Mouse (Mus musculus) MEL (cell line): ENCODE measurements around the gene Apbb2. TPM values are rescaled to one million over a fixed set of nuclear protein-coding genes. Genes with fewer than 3 reads are reported as not detected.

Experiments used
- DNase-seq: peaks from one replicate; pipeline ENCODE4 v3.0.0; 2011; ENCODE audit warnings: low read depth, low spot score
- H3K27ac ChIP-seq: 2 replicates; pipeline ENCODE4 v1.5.1; 2012; ENCODE audit warnings: low read depth, mild to moderate bottlenecking, control low read depth, low read length, moderate library complexity; ENCODE audit not compliant: control insufficient read depth
- H3K27me3 ChIP-seq, 2 experiments: fragments of 150-350 bp in 1 of 2; sonication (generic) in 1 of 2; 2 replicates each; pipeline ENCODE4 v1.6.1; 2012; ENCODE audit warnings: low read length in 2 of 2, mild to moderate bottlenecking in 2 of 2, improper control_type of control experiment in 1 of 2, moderate library complexity in 1 of 2; ENCODE audit not compliant: insufficient read depth in 2 of 2, control insufficient read depth in 1 of 2
- H3K36me3 ChIP-seq, 2 experiments: 2 replicates each; pipeline ENCODE4 v1.6.1; 2012 to 2014; ENCODE audit warnings: low read length in 2 of 2, improper control_type of control experiment in 1 of 2, inconsistent platforms in 1 of 2, mild to moderate bottlenecking in 1 of 2; ENCODE audit not compliant: insufficient read depth in 2 of 2, control insufficient read depth in 1 of 2
- H3K4me1 ChIP-seq, 2 experiments: fragments of 150-350 bp in 1 of 2; sonication (generic) in 1 of 2; 2 replicates each; pipeline ENCODE4 v1.6.1; 2012; ENCODE audit warnings: low read length in 2 of 2, improper control_type of control experiment in 1 of 2, mild to moderate bottlenecking in 1 of 2; ENCODE audit not compliant: insufficient read depth in 2 of 2, control insufficient read depth in 1 of 2
- H3K4me3 ChIP-seq, 2 experiments: fragments of 150-350 bp in 1 of 2; sonication (generic) in 1 of 2; 2 replicates each; pipeline ENCODE4 v1.5.1; 2012; ENCODE audit warnings: low read depth in 2 of 2, low read length in 2 of 2, mild to moderate bottlenecking in 2 of 2, moderate library complexity in 2 of 2, control low read depth in 1 of 2, improper control_type of control experiment in 1 of 2; ENCODE audit not compliant: control insufficient read depth in 1 of 2, insufficient read depth in 1 of 2
- H3K79me2 ChIP-seq: 2 replicates; pipeline ENCODE4 v1.6.1; 2012; ENCODE audit warnings: mild to moderate bottlenecking, low read length, moderate library complexity; ENCODE audit not compliant: control insufficient read depth, poor library complexity, insufficient read depth
- H3K9ac ChIP-seq: 2 replicates; pipeline ENCODE4 v1.6.1; 2012; ENCODE audit warnings: low read depth, mild to moderate bottlenecking, control low read depth, low read length, moderate library complexity; ENCODE audit not compliant: control insufficient read depth, poor library complexity, severe bottlenecking
- H3K9me3 ChIP-seq: fragments of 150-350 bp; sonication (generic); replicated peaks from 2 replicates; pipeline ENCODE4 v1.6.1; 2012; ENCODE audit warnings: mild to moderate bottlenecking, low read length, improper control_type of control experiment, moderate library complexity; ENCODE audit not compliant: insufficient read depth
- BHLHE40 ChIP-seq: IDR thresholded peaks from 2 replicates; pipeline ENCODE4 v1.6.1; 2012; ENCODE audit warnings: low read depth, mild to moderate bottlenecking, inconsistent platforms, low read length, improper control_type of control experiment, borderline replicate concordance
- CHD2 ChIP-seq: IDR thresholded peaks from 2 replicates; pipeline ENCODE4 v1.6.1; 2011; ENCODE audit warnings: low read length, improper control_type of control experiment
- E2F4 ChIP-seq: IDR thresholded peaks from 2 replicates; pipeline ENCODE4 v1.6.1; 2011; ENCODE audit warnings: low read depth, low read length, improper control_type of control experiment, borderline replicate concordance
- EP300 ChIP-seq, 2 experiments: IDR thresholded peaks; 2 replicates each; pipeline ENCODE4 v1.6.1; 2011; ENCODE audit warnings: improper control_type of control experiment in 2 of 2, low read length in 2 of 2, low read depth in 1 of 2, mild to moderate bottlenecking in 1 of 2
- ETS1 ChIP-seq: IDR thresholded peaks from 2 replicates; pipeline ENCODE4 v1.6.1; 2012; ENCODE audit warnings: low read depth, mild to moderate bottlenecking, inconsistent platforms, low read length, improper control_type of control experiment, moderate library complexity
- GABPA ChIP-seq: IDR thresholded peaks from 2 replicates; pipeline ENCODE4 v1.6.1; 2012; ENCODE audit warnings: low read depth, mild to moderate bottlenecking, inconsistent platforms, low read length, improper control_type of control experiment, moderate library complexity
- GATA1 ChIP-seq: IDR thresholded peaks from 2 replicates; pipeline ENCODE4 v1.6.1; 2011; ENCODE audit warnings: low read depth, low read length, improper control_type of control experiment
- HCFC1 ChIP-seq: IDR thresholded peaks from 2 replicates; pipeline ENCODE4 v1.6.1; 2012; ENCODE audit warnings: low read depth, mild to moderate bottlenecking, inconsistent platforms, low read length, improper control_type of control experiment, moderate library complexity
- JUND ChIP-seq: IDR thresholded peaks from 2 replicates; pipeline ENCODE4 v1.6.1; 2011; ENCODE audit warnings: low read depth, mild to moderate bottlenecking, improper control_type of control experiment, low read length
- KAT2A ChIP-seq: conservative IDR thresholded peaks from 2 replicates; pipeline ENCODE4 v1.6.1; 2012; ENCODE audit warnings: low read depth, low read length, improper control_type of control experiment, inconsistent platforms
- MAFK ChIP-seq: IDR thresholded peaks from 2 replicates; pipeline ENCODE4 v1.6.1; 2011; ENCODE audit warnings: low read depth, mild to moderate bottlenecking, low read length, improper control_type of control experiment, borderline replicate concordance
- MEF2A ChIP-seq: IDR thresholded peaks from 2 replicates; pipeline ENCODE4 v1.6.1; 2014; ENCODE audit warnings: low read depth, mild to moderate bottlenecking, inconsistent platforms, low read length, improper control_type of control experiment; ENCODE audit not compliant: poor library complexity, insufficient replicate concordance, severe bottlenecking; ENCODE audit errors: extremely low read depth
- MXI1 ChIP-seq: IDR thresholded peaks from 2 replicates; pipeline ENCODE4 v1.6.1; 2011; ENCODE audit warnings: mild to moderate bottlenecking, low read depth, low read length, improper control_type of control experiment
- MYC ChIP-seq: IDR thresholded peaks from 2 replicates; pipeline ENCODE4 v1.6.1; 2011; ENCODE audit warnings: low read depth, mild to moderate bottlenecking, low read length, improper control_type of control experiment, moderate library complexity
- NRF1 ChIP-seq: IDR thresholded peaks from 2 replicates; pipeline ENCODE4 v1.6.1; 2014; ENCODE audit warnings: low read depth, mild to moderate bottlenecking, inconsistent platforms, low read length, improper control_type of control experiment, moderate library complexity; ENCODE audit not compliant: poor library complexity, insufficient read depth, severe bottlenecking
- SMC3 ChIP-seq: IDR thresholded peaks from 2 replicates; pipeline ENCODE4 v1.6.1; 2011; ENCODE audit warnings: low read depth, low read length, improper control_type of control experiment
- TBP ChIP-seq: IDR thresholded peaks from 2 replicates; pipeline ENCODE4 v1.8.0; 2011; ENCODE audit warnings: low read depth, low read length, improper control_type of control experiment
- UBTF ChIP-seq: IDR thresholded peaks from 2 replicates; pipeline ENCODE4 v1.6.1; 2012; ENCODE audit warnings: low read depth, mild to moderate bottlenecking, inconsistent platforms, low read length, improper control_type of control experiment, moderate library complexity, borderline replicate concordance; ENCODE audit not compliant: insufficient read depth
- USF2 ChIP-seq, 2 experiments: IDR thresholded peaks; 2 replicates each; pipeline ENCODE4 v1.6.1; 2011 to 2012; ENCODE audit warnings: improper control_type of control experiment in 2 of 2, low read length in 2 of 2, borderline replicate concordance in 1 of 2, inconsistent platforms in 1 of 2, low read depth in 1 of 2, mild to moderate bottlenecking in 1 of 2; ENCODE audit not compliant: insufficient read depth in 1 of 2
- ZC3H11A ChIP-seq: IDR thresholded peaks from 2 replicates; pipeline ENCODE4 v1.6.1; 2012; ENCODE audit warnings: low read depth, mild to moderate bottlenecking, inconsistent platforms, low read length, improper control_type of control experiment
- ZKSCAN1 ChIP-seq: IDR thresholded peaks from 2 replicates; pipeline ENCODE4 v1.6.1; 2012; ENCODE audit warnings: low read depth, mild to moderate bottlenecking, inconsistent platforms, low read length, improper control_type of control experiment, moderate library complexity
- ZNF384 ChIP-seq: IDR thresholded peaks from 2 replicates; pipeline ENCODE4 v1.6.1; 2012; ENCODE audit warnings: low read depth, mild to moderate bottlenecking, inconsistent platforms, low read length, improper control_type of control experiment
- polyA plus RNA-seq, 2 experiments: library from polyadenylated mRNA; stranded (reverse) in 1 of 2; unstranded in 1 of 2; fragments of >175 nt in 1 of 2; fragments of >200 nt in 1 of 2; gene quantifications; 2 replicates each; pipeline versions ENCODE4 v1.2.1 to v1.2.4; 2012; ENCODE audit warnings: low replicate concordance in 2 of 2, low read depth in 1 of 2; ENCODE audit not compliant: insufficient read length in 2 of 2, insufficient read depth in 1 of 2, missing spikeins in 1 of 2
- total RNA-seq: library from RNA; depleted of rRNA; stranded (reverse); fragments of 300-350 nt; gene quantifications from 2 replicates; pipeline ENCODE4 v1.2.3, GENCODE M21; 2012

Gene Apbb2
- total and polyA plus RNA-seq, 3 experiments = not detected

GRCm38 (mm10) chr5:66470837-66471236 is 147.7 kb downstream of the Apbb2 start:
- H3K9me3 ChIP-seq = no peaks in the 10 kb centered on the region

GRCm38 (mm10) chr5:66469685-66470084 is 148.9 kb downstream of the Apbb2 start:
- H3K9me3 ChIP-seq = no peaks in the 10 kb centered on the region
- H3K9ac ChIP-seq = no peak overlapping the region
- no peaks in the 10 kb centered on the region for H3K79me2 ChIP-seq
- no peak overlapping the region for H3K4me3 ChIP-seq
- no peaks in the 10 kb centered on the region for H3K36me3 ChIP-seq
- no peaks in the 10 kb centered on the region for H3K27me3 ChIP-seq
- H3K27ac ChIP-seq = no peak overlapping the region
- no peak for DNase-seq
- H3K4me1 ChIP-seq = no peaks in the 10 kb centered on the region
- no peak for TF ChIP-seq NRF1
- no peak for TF ChIP-seq MAFK
- TF ChIP-seq CHD2 = no peak
- no peak for TF ChIP-seq SMC3
- TF ChIP-seq HCFC1 = no peak
- TF ChIP-seq BHLHE40 = no peak
- no peak for TF ChIP-seq ZKSCAN1
- no peak for TF ChIP-seq ZNF384
- no peak for TF ChIP-seq MYC
- TF ChIP-seq ZC3H11A = no peak
- TF ChIP-seq MEF2A = no peak

More at GRCm38 (mm10) chr5:66470837-66471236, 147.7 kb downstream of the Apbb2 start:
- Histone ChIP-seq H3K4me1 (no peaks in the 10 kb centered on the region), H3K79me2 (no peaks in the 10 kb centered on the region), H3K36me3 (no peaks in the 10 kb centered on the region), H3K9ac (no peak overlapping the region), H3K27me3 (no peaks in the 10 kb centered on the region), H3K4me3 (no peak overlapping the region), H3K27ac (no peak overlapping the region)
- no peak for DNase-seq
- no peak for TF ChIP-seq TBP
- TF ChIP-seq USF2 (IDR thresholded peaks at IDR 0.05; ENCODE audit: borderline replicate concordance in 1 of 2, insufficient read depth in 1 of 2, low read depth in 1 of 2, low read length in 2 of 2) = no peak
- no peak for TF ChIP-seq ETS1
- no peak for TF ChIP-seq UBTF
- TF ChIP-seq GATA1 = no peak
- TF ChIP-seq E2F4 = no peak
- TF ChIP-seq NRF1 = no peak
- TF ChIP-seq ZC3H11A = no peak
- no peak for TF ChIP-seq GABPA
- TF ChIP-seq MAFK = no peak
- TF ChIP-seq KAT2A = no peak
- TF ChIP-seq ZNF384 = no peak
- no peak for TF ChIP-seq BHLHE40
- no peak for TF ChIP-seq MXI1
- TF ChIP-seq MEF2A = no peak
- TF ChIP-seq JUND = no peak
- TF ChIP-seq EP300 (IDR thresholded peaks at IDR 0.05; ENCODE audit: low read depth in 1 of 2, low read length in 2 of 2) = no peak
- TF ChIP-seq SMC3 = no peak
- TF ChIP-seq, all 39 proteins: peak for 0
